Mouse (Mus musculus) lung, embryonic 14.5 days (tissue): Measurements from ENCODE around the gene Jmjd1c. TPM values are rescaled to one million over a fixed set of nuclear protein-coding genes. Genes with fewer than 3 reads are reported as not detected.
A peak's percentile ranks its signal among the peaks of the same experiment; 100 is the strongest.

Experiments
- ATAC-seq: fragments of 200-750 bp; cut with Nextera tagmentation; 2 replicates; pipeline ENCODE4 v1.8.0; 2017; ENCODE audit warnings: mild to moderate bottlenecking, moderate TSS enrichment, moderate library complexity; ENCODE audit not compliant: insufficient read depth
- DNase-seq: peaks from one replicate; pipeline ENCODE4 v3.0.0-alpha.2; 2015
- H3K27ac ChIP-seq: fragments of 300-500 bp; sonication (generic); 2 replicates; pipeline ENCODE4 v1.5.1; 2014; ENCODE audit warnings: low read depth, mild to moderate bottlenecking, moderate library complexity
- H3K27me3 ChIP-seq: fragments of 300-500 bp; sonication (generic); 2 replicates; pipeline ENCODE4 v1.6.1; 2014; ENCODE audit warnings: low read length, control low read depth; ENCODE audit not compliant: insufficient read depth
- H3K36me3 ChIP-seq: fragments of 300-500 bp; sonication (generic); 2 replicates; pipeline ENCODE4 v1.6.1; 2014; ENCODE audit warnings: control low read depth; ENCODE audit not compliant: insufficient read depth
- H3K4me1 ChIP-seq: fragments of 300-500 bp; sonication (generic); 2 replicates; pipeline ENCODE4 v1.6.1; 2014; ENCODE audit warnings: antibody characterized with exemption, control low read depth; ENCODE audit not compliant: insufficient read depth
- H3K4me2 ChIP-seq: fragments of 300-500 bp; sonication (generic); 2 replicates; pipeline ENCODE4 v1.6.1; 2014; ENCODE audit warnings: mild to moderate bottlenecking
- H3K4me3 ChIP-seq: fragments of 300-500 bp; sonication (generic); 2 replicates; pipeline ENCODE4 v1.5.1; 2014; ENCODE audit warnings: low read depth, low read length
- H3K9ac ChIP-seq: fragments of 300-500 bp; sonication (generic); 2 replicates; pipeline ENCODE4 v1.6.1; 2014
- H3K9me3 ChIP-seq: fragments of 300-500 bp; sonication (generic); 2 replicates; pipeline ENCODE4 v1.6.1; 2016; ENCODE audit warnings: low read depth, low read length, control low read depth
- CTCF ChIP-seq: IDR thresholded peaks from 2 replicates; pipeline ENCODE4 v1.5.1; 2016; ENCODE audit warnings: antibody characterized with exemption, low read depth
- WGBS: fragments of 180-500 bp; shearing (Covaris S2); extraction: QIAGEN DNeasy Blood & Tissue Kit; methylation state at CpG from one replicate; pipeline ENCODE4 v1.1.7; 2014; 5-methylcytosine and 5-hydroxymethylcytosine counted together
- polyA plus RNA-seq: library from polyadenylated mRNA; unstranded; fragments of >200 nt; fragmentation: Nextera tagmentation; extraction: Ambion mirVana; gene quantifications from 2 replicates; pipeline ENCODE4 v1.2.1, GENCODE M21; 2014

Jmjd1c gene
- polyA plus RNA-seq, 1 experiment from 2014 or later, result 34.9 TPM

DNA sequence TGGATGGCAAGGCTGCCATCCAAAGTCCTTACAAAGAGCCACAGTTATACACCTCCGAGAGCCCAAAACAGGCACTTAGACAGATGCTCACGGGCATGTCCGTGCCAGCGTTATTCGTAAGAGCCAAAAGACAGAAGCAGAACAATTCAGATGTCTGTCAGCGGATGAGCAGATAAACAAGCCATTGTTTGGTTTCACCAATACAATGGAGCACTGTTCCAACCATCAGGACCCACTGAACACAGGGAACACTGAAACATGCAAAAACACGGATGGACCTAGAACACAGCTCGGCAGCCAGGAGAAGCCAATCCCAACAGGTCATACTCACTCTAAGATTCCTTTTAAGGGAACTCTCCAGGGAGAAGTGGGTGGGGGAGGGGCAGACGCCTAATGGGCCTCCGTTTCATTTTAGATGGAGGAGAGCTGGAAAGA lies 34.5 kb upstream of the Jmjd1c start:
- no peak for ATAC-seq
- Histone ChIP-seq H3K4me1 (peaks cover 2% of the 10 kb centered on the region; the same call in 1 of the 2 replicates), H3K9ac (no peak overlapping the region), H3K36me3 (no peaks in the 10 kb centered on the region), H3K27me3 (no peaks in the 10 kb centered on the region), H3K4me2 (peak overlapping the region; percentile 29; the same call in 1 of the 2 replicates), H3K27ac (peak overlapping the region; percentile 50; the same call in 1 of the 2 replicates), H3K4me3 (no peak overlapping the region), H3K9me3 (no peaks in the 10 kb centered on the region)
- peak; percentile 51 for DNase-seq
- no peak for TF ChIP-seq CTCF
- 50% methylated on average over 10 of the region's 10 CpGs for WGBS

DNA sequence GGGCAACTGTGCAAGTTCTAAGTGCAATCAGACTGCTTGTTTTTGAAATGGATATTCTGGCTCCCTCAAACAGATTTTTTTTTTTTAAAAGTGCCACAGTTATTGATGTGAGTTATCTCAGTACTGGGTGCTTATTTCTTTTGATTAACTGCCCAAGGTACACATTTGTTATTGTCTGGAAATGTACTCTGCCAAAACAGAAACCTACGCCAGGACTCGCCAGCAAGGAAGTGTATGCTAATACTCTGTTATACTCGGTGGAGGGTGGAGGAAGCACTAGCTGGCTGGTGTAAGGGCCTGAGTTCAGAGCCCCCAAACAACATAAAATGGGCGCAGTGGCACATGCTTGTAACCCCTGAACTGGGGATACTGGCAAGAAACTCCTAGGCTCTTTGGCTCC lies 34.1 kb upstream of the Jmjd1c start:
- H3K27ac ChIP-seq, result peak overlapping the region; percentile 50; the same call in 1 of the 2 replicates
- H3K9me3 ChIP-seq, result no peaks in the 10 kb centered on the region
- H3K4me3 ChIP-seq, result no peak overlapping the region
- WGBS, result 44% methylated on average over 4 of the region's 4 CpGs
- H3K36me3 ChIP-seq, result no peaks in the 10 kb centered on the region
- DNase-seq (no peak), ATAC-seq (no peak; the same call in 1 of the 2 replicates)
- no peak overlapping the region for H3K9ac ChIP-seq
- H3K4me1 ChIP-seq, result peaks cover 2% of the 10 kb centered on the region; the same call in 1 of the 2 replicates
- no peaks in the 10 kb centered on the region for H3K27me3 ChIP-seq
- TF ChIP-seq CTCF, result no peak
- H3K4me2 ChIP-seq, result peak overlapping the region; percentile 29

- WGBS, result 47% methylated on average over 7 of the region's 7 CpGs
Observed at GRCm38 (mm10) chr10:67065277-67065887, 30.5 kb upstream of the Jmjd1c start.

GRCm38 (mm10) chr10:67065927-67066326 lies 30.0 kb upstream of the Jmjd1c start:
- H3K36me3 ChIP-seq, result no peaks in the 10 kb centered on the region
- WGBS, result 70% methylated on average over 5 of the region's 5 CpGs

More at GRCm38 (mm10) chr10:67065277-67065887, 30.5 kb upstream of the Jmjd1c start:
- no peak for TF ChIP-seq CTCF
- ATAC-seq, result no peak
- Histone ChIP-seq H3K27ac (no peak overlapping the region), H3K4me3 (no peak overlapping the region), H3K9me3 (no peaks in the 10 kb centered on the region), H3K4me1 (no peaks in the 10 kb centered on the region; the same call in 1 of the 2 replicates), H3K27me3 (no peaks in the 10 kb centered on the region), H3K9ac (no peak overlapping the region), H3K4me2 (no peak overlapping the region), H3K36me3 (no peaks in the 10 kb centered on the region)
- DNase-seq, result no peak

GRCm38 (mm10) chr10:67066421-67066820 lies 29.5 kb upstream of the Jmjd1c start:
- no peaks in the 10 kb centered on the region for H3K36me3 ChIP-seq
- no peak for ATAC-seq
- no peaks in the 10 kb centered on the region for H3K9me3 ChIP-seq
- no peak overlapping the region for H3K9ac ChIP-seq
- 77% methylated on average over 3 of the region's 3 CpGs for WGBS
- H3K27me3 ChIP-seq, result no peaks in the 10 kb centered on the region
- H3K4me2 ChIP-seq, result no peak overlapping the region
- no peak for TF ChIP-seq CTCF
- no peak overlapping the region for H3K4me3 ChIP-seq
- H3K4me1 ChIP-seq, result no peaks in the 10 kb centered on the region; the same call in 1 of the 2 replicates
- DNase-seq, result no peak
- H3K27ac ChIP-seq, result no peak overlapping the region

More at GRCm38 (mm10) chr10:67065927-67066326, 30.0 kb upstream of the Jmjd1c start:
- Histone ChIP-seq H3K9me3 (no peaks in the 10 kb centered on the region), H3K27me3 (no peaks in the 10 kb centered on the region), H3K9ac (no peak overlapping the region), H3K4me3 (no peak overlapping the region), H3K27ac (no peak overlapping the region), H3K4me2 (no peak overlapping the region), H3K4me1 (no peaks in the 10 kb centered on the region; the same call in 1 of the 2 replicates)
- no peak for TF ChIP-seq CTCF
- DNase-seq (no peak), ATAC-seq (no peak)

- Histone ChIP-seq H3K27me3 (no peaks in the 10 kb centered on the region), H3K4me2 (no peak overlapping the region), H3K4me3 (no peak overlapping the region), H3K9ac (no peak overlapping the region), H3K4me1 (no peaks in the 10 kb centered on the region), H3K36me3 (no peaks in the 10 kb centered on the region), H3K27ac (no peak overlapping the region), H3K9me3 (no peaks in the 10 kb centered on the region)
- DNase-seq (no peak), ATAC-seq (no peak)
- TF ChIP-seq CTCF, result no peak
- WGBS, result 85% methylated on average over 10 of the region's 10 CpGs
Observed at GRCm38 (mm10) chr10:67069013-67069412, 26.9 kb upstream of the Jmjd1c start.

- no peaks in the 10 kb centered on the region for H3K27me3 ChIP-seq
- TF ChIP-seq CTCF, result no peak
- H3K36me3 ChIP-seq, result no peaks in the 10 kb centered on the region
- 74% methylated on average over 4 of the region's 4 CpGs for WGBS
- H3K9me3 ChIP-seq, result no peaks in the 10 kb centered on the region
- no peak overlapping the region for H3K4me3 ChIP-seq
- no peak overlapping the region for H3K4me2 ChIP-seq
- ATAC-seq (no peak), DNase-seq (no peak)
- H3K9ac ChIP-seq, result no peak overlapping the region
- H3K4me1 ChIP-seq, result no peaks in the 10 kb centered on the region
- no peak overlapping the region for H3K27ac ChIP-seq
Observed at GRCm38 (mm10) chr10:67071389-67071788, 24.5 kb upstream of the Jmjd1c start.
